Mouse (Mus musculus) MEL (cell line): Measurements from ENCODE around the gene Tppp. TPM values are rescaled to one million over a fixed set of nuclear protein-coding genes. Genes with fewer than 3 reads are reported as not detected.

Experiments used
- DNase-seq: peaks from one replicate; pipeline ENCODE4 v3.0.0; 2011; ENCODE audit warnings: low read depth, low spot score
- H3K27ac ChIP-seq: 2 replicates; pipeline ENCODE4 v1.5.1; 2012; ENCODE audit warnings: low read depth, mild to moderate bottlenecking, control low read depth, low read length, moderate library complexity; ENCODE audit not compliant: control insufficient read depth
- H3K27me3 ChIP-seq, 2 experiments: fragments of 150-350 bp in 1 of 2; sonication (generic) in 1 of 2; 2 replicates each; pipeline ENCODE4 v1.6.1; 2012; ENCODE audit warnings: low read length in 2 of 2, mild to moderate bottlenecking in 2 of 2, improper control_type of control experiment in 1 of 2, moderate library complexity in 1 of 2; ENCODE audit not compliant: insufficient read depth in 2 of 2, control insufficient read depth in 1 of 2
- H3K36me3 ChIP-seq, 2 experiments: 2 replicates each; pipeline ENCODE4 v1.6.1; 2012 to 2014; ENCODE audit warnings: low read length in 2 of 2, improper control_type of control experiment in 1 of 2, inconsistent platforms in 1 of 2, mild to moderate bottlenecking in 1 of 2; ENCODE audit not compliant: insufficient read depth in 2 of 2, control insufficient read depth in 1 of 2
- H3K4me1 ChIP-seq, 2 experiments: fragments of 150-350 bp in 1 of 2; sonication (generic) in 1 of 2; 2 replicates each; pipeline ENCODE4 v1.6.1; 2012; ENCODE audit warnings: low read length in 2 of 2, improper control_type of control experiment in 1 of 2, mild to moderate bottlenecking in 1 of 2; ENCODE audit not compliant: insufficient read depth in 2 of 2, control insufficient read depth in 1 of 2
- H3K4me3 ChIP-seq, 2 experiments: fragments of 150-350 bp in 1 of 2; sonication (generic) in 1 of 2; 2 replicates each; pipeline ENCODE4 v1.5.1; 2012; ENCODE audit warnings: low read depth in 2 of 2, low read length in 2 of 2, mild to moderate bottlenecking in 2 of 2, moderate library complexity in 2 of 2, control low read depth in 1 of 2, improper control_type of control experiment in 1 of 2; ENCODE audit not compliant: control insufficient read depth in 1 of 2, insufficient read depth in 1 of 2
- H3K79me2 ChIP-seq: 2 replicates; pipeline ENCODE4 v1.6.1; 2012; ENCODE audit warnings: mild to moderate bottlenecking, low read length, moderate library complexity; ENCODE audit not compliant: control insufficient read depth, poor library complexity, insufficient read depth
- H3K9ac ChIP-seq: 2 replicates; pipeline ENCODE4 v1.6.1; 2012; ENCODE audit warnings: low read depth, mild to moderate bottlenecking, control low read depth, low read length, moderate library complexity; ENCODE audit not compliant: control insufficient read depth, poor library complexity, severe bottlenecking
- H3K9me3 ChIP-seq: fragments of 150-350 bp; sonication (generic); replicated peaks from 2 replicates; pipeline ENCODE4 v1.6.1; 2012; ENCODE audit warnings: mild to moderate bottlenecking, low read length, improper control_type of control experiment, moderate library complexity; ENCODE audit not compliant: insufficient read depth
- EP300 ChIP-seq, 2 experiments: IDR thresholded peaks; 2 replicates each; pipeline ENCODE4 v1.6.1; 2011; ENCODE audit warnings: improper control_type of control experiment in 2 of 2, low read length in 2 of 2, low read depth in 1 of 2, mild to moderate bottlenecking in 1 of 2
- ETS1 ChIP-seq: IDR thresholded peaks from 2 replicates; pipeline ENCODE4 v1.6.1; 2012; ENCODE audit warnings: low read depth, mild to moderate bottlenecking, inconsistent platforms, low read length, improper control_type of control experiment, moderate library complexity
- GATA1 ChIP-seq: IDR thresholded peaks from 2 replicates; pipeline ENCODE4 v1.6.1; 2011; ENCODE audit warnings: low read depth, low read length, improper control_type of control experiment
- HCFC1 ChIP-seq: IDR thresholded peaks from 2 replicates; pipeline ENCODE4 v1.6.1; 2012; ENCODE audit warnings: low read depth, mild to moderate bottlenecking, inconsistent platforms, low read length, improper control_type of control experiment, moderate library complexity
- KAT2A ChIP-seq: conservative IDR thresholded peaks from 2 replicates; pipeline ENCODE4 v1.6.1; 2012; ENCODE audit warnings: low read depth, low read length, improper control_type of control experiment, inconsistent platforms
- MAFK ChIP-seq: IDR thresholded peaks from 2 replicates; pipeline ENCODE4 v1.6.1; 2011; ENCODE audit warnings: low read depth, mild to moderate bottlenecking, low read length, improper control_type of control experiment, borderline replicate concordance
- MAZ ChIP-seq: IDR thresholded peaks from 2 replicates; pipeline ENCODE4 v1.6.1; 2012; ENCODE audit warnings: low read depth, mild to moderate bottlenecking, inconsistent platforms, low read length, improper control_type of control experiment
- MEF2A ChIP-seq: IDR thresholded peaks from 2 replicates; pipeline ENCODE4 v1.6.1; 2014; ENCODE audit warnings: low read depth, mild to moderate bottlenecking, inconsistent platforms, low read length, improper control_type of control experiment; ENCODE audit not compliant: poor library complexity, insufficient replicate concordance, severe bottlenecking; ENCODE audit errors: extremely low read depth
- MYB ChIP-seq: IDR thresholded peaks from 2 replicates; pipeline ENCODE4 v1.6.1; 2011; ENCODE audit warnings: mild to moderate bottlenecking, low read depth, low read length, improper control_type of control experiment
- POLR2AphosphoS5 ChIP-seq: IDR thresholded peaks from 2 replicates; pipeline ENCODE4 v1.6.1; 2012; ENCODE audit warnings: low read depth, borderline replicate concordance, mild to moderate bottlenecking, inconsistent platforms, low read length, moderate library complexity, mixed read lengths
- RAD21 ChIP-seq: IDR thresholded peaks from 2 replicates; pipeline ENCODE4 v1.6.1; 2011; ENCODE audit warnings: mild to moderate bottlenecking, low read depth, low read length, improper control_type of control experiment
- RCOR1 ChIP-seq: IDR thresholded peaks from 2 replicates; pipeline ENCODE4 v1.6.1; 2012; ENCODE audit warnings: low read depth, mild to moderate bottlenecking, inconsistent platforms, low read length, improper control_type of control experiment
- SIN3A ChIP-seq: IDR thresholded peaks from 2 replicates; pipeline ENCODE4 v1.6.1; 2012; ENCODE audit warnings: low read length, improper control_type of control experiment, inconsistent platforms
- TCF12 ChIP-seq: IDR thresholded peaks from 2 replicates; pipeline ENCODE4 v1.6.1; 2014; ENCODE audit warnings: low read depth, mild to moderate bottlenecking, inconsistent platforms, low read length, improper control_type of control experiment, moderate library complexity
- USF1 ChIP-seq: IDR thresholded peaks from 2 replicates; pipeline ENCODE4 v1.6.1; 2014; ENCODE audit warnings: low read depth, mild to moderate bottlenecking, inconsistent platforms, low read length, improper control_type of control experiment, moderate library complexity
- ZMIZ1 ChIP-seq: IDR thresholded peaks from 2 replicates; pipeline ENCODE4 v1.6.1; 2012; ENCODE audit warnings: low read depth, mild to moderate bottlenecking, inconsistent platforms, low read length, improper control_type of control experiment, moderate library complexity
- ZNF384 ChIP-seq: IDR thresholded peaks from 2 replicates; pipeline ENCODE4 v1.6.1; 2012; ENCODE audit warnings: low read depth, mild to moderate bottlenecking, inconsistent platforms, low read length, improper control_type of control experiment
- polyA plus RNA-seq, 2 experiments: library from polyadenylated mRNA; stranded (reverse) in 1 of 2; unstranded in 1 of 2; fragments of >175 nt in 1 of 2; fragments of >200 nt in 1 of 2; gene quantifications; 2 replicates each; pipeline versions ENCODE4 v1.2.1 to v1.2.4; 2012; ENCODE audit warnings: low replicate concordance in 2 of 2, low read depth in 1 of 2; ENCODE audit not compliant: insufficient read length in 2 of 2, insufficient read depth in 1 of 2, missing spikeins in 1 of 2
- total RNA-seq: library from RNA; depleted of rRNA; stranded (reverse); fragments of 300-350 nt; gene quantifications from 2 replicates; pipeline ENCODE4 v1.2.3, GENCODE M21; 2012

Tppp gene
- total and polyA plus RNA-seq, 3 experiments = 0.04 TPM; not detected in 2

DNA sequence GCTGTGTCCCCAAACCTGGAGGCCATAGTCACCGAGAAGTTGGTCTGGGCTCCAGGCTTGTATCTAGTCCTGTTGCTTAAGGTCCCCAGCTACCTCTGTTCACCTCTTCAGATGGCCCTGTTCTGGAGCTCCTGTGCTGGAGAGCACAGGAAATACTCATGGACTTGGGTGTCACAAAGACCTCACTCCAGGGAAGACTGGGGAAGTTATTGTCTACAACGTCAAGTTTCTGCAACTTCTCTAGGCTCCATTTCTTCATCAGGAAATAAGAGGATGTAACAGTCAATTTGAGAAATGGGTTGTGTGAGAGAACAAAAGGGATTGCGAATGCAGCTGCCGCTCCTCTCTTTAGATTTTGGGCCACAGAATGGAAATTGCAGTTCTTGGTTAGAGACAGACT, 12.8 kb upstream of the Tppp start:
- TF ChIP-seq POLR2AphosphoS5 (no peak), KAT2A (no peak), MEF2A (no peak), RAD21 (no peak), ETS1 (no peak), ZNF384 (no peak), MAZ (no peak), TCF12 (no peak)
- TF ChIP-seq, all 39 proteins: peak for 0
- no peak overlapping the region for H3K4me3 ChIP-seq
- no peak overlapping the region for H3K27ac ChIP-seq
- H3K9me3 ChIP-seq = no peaks in the 10 kb centered on the region
- peaks cover 0 to 3% of the 10 kb centered on the region in 2 experiments; a peak in 2 of 4 replicates for H3K36me3 ChIP-seq
- peaks cover 0 to 1% of the 10 kb centered on the region in 2 experiments; a peak in 2 of 4 replicates for H3K27me3 ChIP-seq
- peaks cover 0 to 2% of the 10 kb centered on the region in 2 experiments; a peak in 2 of 4 replicates for H3K4me1 ChIP-seq
- H3K79me2 ChIP-seq = no peaks in the 10 kb centered on the region
- no peak overlapping the region for H3K9ac ChIP-seq
- DNase-seq = no peak

DNA sequence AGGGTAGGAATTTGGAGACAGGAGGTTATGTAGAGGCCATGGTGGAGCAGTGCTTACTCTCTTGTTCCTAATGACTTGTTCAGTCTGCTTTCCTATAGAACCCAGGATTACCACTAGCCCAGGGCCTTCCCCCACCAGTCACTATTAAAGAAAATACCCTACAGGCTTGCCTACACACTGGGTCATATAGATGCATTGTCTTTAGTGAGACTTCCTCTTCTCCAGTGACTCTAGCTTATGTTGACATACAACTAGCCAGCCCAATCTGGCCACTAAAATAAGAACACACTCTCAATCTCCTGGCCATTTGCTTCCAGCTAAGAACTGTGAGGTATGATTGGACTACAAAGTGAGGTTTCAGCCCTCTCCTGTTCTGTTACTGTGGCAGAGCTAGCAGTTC, 8.7 kb upstream of the Tppp start:
- Histone ChIP-seq H3K9ac (no peak overlapping the region), H3K4me3 (no peak overlapping the region), H3K79me2 (no peaks in the 10 kb centered on the region), H3K4me1 (no peaks in the 10 kb centered on the region), H3K9me3 (no peaks in the 10 kb centered on the region), H3K36me3 (no peaks in the 10 kb centered on the region), H3K27ac (no peak overlapping the region), H3K27me3 (peaks cover 1 to 3% of the 10 kb centered on the region in 2 experiments; a peak in 3 of 4 replicates)
- DNase-seq = no peak
- TF ChIP-seq RAD21 (no peak), MYB (no peak), GATA1 (no peak), ETS1 (no peak), USF1 (no peak), MAZ (no peak), RCOR1 (no peak), SIN3A (no peak), KAT2A (no peak), EP300 (IDR thresholded peaks at IDR 0.05; ENCODE audit: low read depth in 1 of 2, low read length in 2 of 2) (no peak), TCF12 (no peak), ZNF384 (no peak), ZMIZ1 (no peak), MAFK (no peak), HCFC1 (no peak)
